Mouse (Mus musculus) kidney, postnatal 4 days (tissue): ENCODE measurements around the gene Zscan20.

Source experiments
- DNase-seq, 2 experiments: peaks; one replicate each; pipeline ENCODE4 v3.0.0; 2021; ENCODE audit warnings: mixed read lengths in 2 of 2

The Zscan20 gene

GRCm38 (mm10) chr4:128609925-128610402, at the start of gene Zscan20:
Zscan20 (minus strand) TSS chr4:128610098.
- DNase-seq: peak; percentile 95 to 97

GRCm38 (mm10) chr4:128655446-128655845, 45.5 kb upstream of the Zscan20 start:
- peak in 1 of 2 experiments; percentile 31 for DNase-seq

- DNase-seq: peak; percentile 97 to 98
Observed at GRCm38 (mm10) chr4:128654505-128655381, 44.8 kb upstream of the Zscan20 start, which contains the start of gene Phc2. Phc2 (plus strand) TSS chr4:128654702.

- DNase-seq: peak in 1 of 2 experiments; percentile 40
Observed at GRCm38 (mm10) chr4:128652584-128653298, 42.8 kb upstream of the Zscan20 start.

GRCm38 (mm10) chr4:128651530-128651929, 41.6 kb upstream of the Zscan20 start:
- no peak for DNase-seq

- peak in 1 of 2 experiments; percentile 44 for DNase-seq
Observed at GRCm38 (mm10) chr4:128648567-128649255, 38.8 kb upstream of the Zscan20 start.

- DNase-seq: no peak
Observed at GRCm38 (mm10) chr4:128646762-128647161, 36.9 kb upstream of the Zscan20 start.

- no peak for DNase-seq
Observed at GRCm38 (mm10) chr4:128645896-128646295, 36.0 kb upstream of the Zscan20 start.

- DNase-seq: peak in 1 of 2 experiments; percentile 40
Observed at GRCm38 (mm10) chr4:128641766-128642717, 32.1 kb upstream of the Zscan20 start.

GRCm38 (mm10) chr4:128638265-128638923, 28.5 kb upstream of the Zscan20 start:
- peak in 1 of 2 experiments; percentile 38 for DNase-seq

- peak; percentile 72 to 79 for DNase-seq
Observed at GRCm38 (mm10) chr4:128637250-128637649, 27.4 kb upstream of the Zscan20 start.

- peak; percentile 62 to 67 for DNase-seq
Observed at GRCm38 (mm10) chr4:128635894-128636585, 26.1 kb upstream of the Zscan20 start.

- DNase-seq: no peak
Observed at GRCm38 (mm10) chr4:128635451-128635850, 25.6 kb upstream of the Zscan20 start.

- DNase-seq: no peak
Observed at GRCm38 (mm10) chr4:128621109-128621508, 11.2 kb upstream of the Zscan20 start.

- no peak for DNase-seq
Observed at GRCm38 (mm10) chr4:128620572-128620971, 10.7 kb upstream of the Zscan20 start.

GRCm38 (mm10) chr4:128618963-128619362, 9.1 kb upstream of the Zscan20 start:
- no peak for DNase-seq

GRCm38 (mm10) chr4:128618246-128618911, 8.5 kb upstream of the Zscan20 start, which contains the start of gene Tlr12:
Tlr12 (minus strand) TSS chr4:128618619.
- DNase-seq: peak; percentile 53 to 65

- DNase-seq: peak; percentile 54 to 69
Observed at GRCm38 (mm10) chr4:128617363-128618120, 7.6 kb upstream of the Zscan20 start.

GRCm38 (mm10) chr4:128615761-128616160, 5.9 kb upstream of the Zscan20 start:
- no peak for DNase-seq
